Mouse (Mus musculus) embryonic facial prominence, embryonic 14.5 days (tissue): ENCODE results near the gene Ugt1a8. TPM values are rescaled to one million over a fixed set of nuclear protein-coding genes. Genes with fewer than 3 reads are reported as not detected.
"Not testable (repeated sequence)": the region's sequence is repeated elsewhere in the genome, so short reads cannot be mapped to it uniquely, and the experiment has no call there.

Experiments
- ATAC-seq: fragments of 200-750 bp; cut with Nextera tagmentation; 2 replicates; pipeline ENCODE4 v1.8.0; 2017; ENCODE audit warnings: low read depth, moderate number of reproducible peaks, moderate TSS enrichment
- DNase-seq: peaks from one replicate; pipeline ENCODE4 v3.0.0-alpha.2; 2015; ENCODE audit warnings: low spot score
- H3K27ac ChIP-seq: fragments of 300-500 bp; sonication (generic); replicated peaks from 2 replicates; pipeline ENCODE4 v1.5.1; 2014; ENCODE audit warnings: low read depth, mild to moderate bottlenecking, low read length, moderate library complexity
- H3K27me3 ChIP-seq: fragments of 300-500 bp; sonication (generic); replicated peaks from 2 replicates; pipeline ENCODE4 v1.6.1; 2014; ENCODE audit warnings: low read length; ENCODE audit not compliant: control insufficient read depth, insufficient read depth
- H3K36me3 ChIP-seq: fragments of 300-500 bp; sonication (generic); 2 replicates; pipeline ENCODE4 v1.6.1; 2014; ENCODE audit warnings: low read length, mixed read lengths; ENCODE audit not compliant: control insufficient read depth, insufficient read depth
- H3K4me1 ChIP-seq: fragments of 300-500 bp; sonication (generic); 2 replicates; pipeline ENCODE4 v1.6.1; 2014; ENCODE audit warnings: antibody characterized with exemption, low read length; ENCODE audit not compliant: control insufficient read depth, insufficient read depth
- H3K4me2 ChIP-seq: fragments of 300-500 bp; sonication (generic); 2 replicates; pipeline ENCODE4 v1.6.1; 2014; ENCODE audit warnings: low read depth, mild to moderate bottlenecking, low read length, moderate library complexity, mixed read lengths
- H3K4me3 ChIP-seq: fragments of 300-500 bp; sonication (generic); 2 replicates; pipeline ENCODE4 v1.5.1; 2014; ENCODE audit warnings: low read depth, mild to moderate bottlenecking, low read length
- H3K9ac ChIP-seq: fragments of 300-500 bp; sonication (generic); 2 replicates; pipeline ENCODE4 v1.6.1; 2014; ENCODE audit warnings: low read depth, mild to moderate bottlenecking, low read length, moderate library complexity, mixed read lengths
- H3K9me3 ChIP-seq: fragments of 300-500 bp; sonication (generic); 2 replicates; pipeline ENCODE4 v1.6.1; 2016; ENCODE audit warnings: low read length; ENCODE audit not compliant: control insufficient read depth
- WGBS: fragments of 180-500 bp; shearing (Covaris S2); extraction: QIAGEN DNeasy Blood & Tissue Kit; methylation state at CpG from one replicate; pipeline ENCODE4 v1.1.7; 2014; 5-methylcytosine and 5-hydroxymethylcytosine counted together
- polyA plus RNA-seq: library from polyadenylated mRNA; unstranded; fragments of >200 nt; fragmentation: Nextera tagmentation; extraction: Ambion mirVana; gene quantifications from 2 replicates; pipeline ENCODE4 v1.2.1, GENCODE M21; 2014

Ugt1a8 gene
- polyA plus RNA-seq = not detected in 2 replicates

- DNase-seq (no peak), ATAC-seq (no peak)
- Histone ChIP-seq H3K9ac (no peak within 1 kb of the TSS), H3K27me3 (no peaks in the 10 kb centered on the region), H3K4me3 (no peak within 1 kb of the TSS), H3K4me2 (no peak within 1 kb of the TSS), H3K36me3 (no peaks in the 10 kb centered on the region), H3K9me3 (no peaks in the 10 kb centered on the region), H3K4me1 (no peaks in the 10 kb centered on the region), H3K27ac (no peak within 1 kb of the TSS)
- 68% methylated on average over 3 of the region's 3 CpGs for WGBS
Measured at GRCm38 (mm10) chr1:88087513-88087912, at the start of gene Ugt1a8. Gene Ugt1a8, plus strand, starts transcription at chr1:88087813.

GRCm38 (mm10) chr1:88043044-88043443 is 44.6 kb upstream of the Ugt1a8 start:
- H3K27me3 ChIP-seq, ATAC-seq, DNase-seq, H3K36me3 ChIP-seq, H3K4me1 ChIP-seq, H3K4me2 ChIP-seq, H3K9ac ChIP-seq, H3K27ac ChIP-seq, H3K4me3 ChIP-seq, H3K9me3 ChIP-seq: not testable (repeated sequence)
- WGBS = 88% methylated on average over 1 of the region's 2 CpGs

GRCm38 (mm10) chr1:88044832-88045437 is 42.7 kb upstream of the Ugt1a8 start:
- not testable (repeated sequence) for H3K4me1 ChIP-seq, H3K36me3 ChIP-seq, H3K27ac ChIP-seq, H3K27me3 ChIP-seq, DNase-seq, ATAC-seq, H3K9me3 ChIP-seq, H3K4me3 ChIP-seq, H3K4me2 ChIP-seq, H3K9ac ChIP-seq
- WGBS = 71% methylated on average over 3 of the region's 5 CpGs

- H3K27me3 ChIP-seq, H3K4me2 ChIP-seq, DNase-seq, ATAC-seq, H3K4me1 ChIP-seq, H3K9ac ChIP-seq, H3K4me3 ChIP-seq, H3K27ac ChIP-seq, H3K9me3 ChIP-seq, H3K36me3 ChIP-seq: not testable (repeated sequence)
- 74% methylated on average over 2 of the region's 2 CpGs for WGBS
Measured at GRCm38 (mm10) chr1:88047408-88047807, 40.2 kb upstream of the Ugt1a8 start.

GRCm38 (mm10) chr1:88055088-88055487 is 32.5 kb upstream of the Ugt1a8 start, which contains the start of gene Ugt1a10:
Gene Ugt1a10, plus strand, starts transcription at chr1:88055388.
- no peak within 1 kb of the TSS for H3K4me2 ChIP-seq
- no peaks in the 10 kb centered on the region for H3K9me3 ChIP-seq
- WGBS = 84% methylated on average over 1 of the region's 1 CpGs
- DNase-seq = no peak
- no peak within 1 kb of the TSS for H3K27ac ChIP-seq
- H3K4me3 ChIP-seq = no peak within 1 kb of the TSS
- no peak for ATAC-seq
- H3K9ac ChIP-seq = no peak within 1 kb of the TSS
- H3K4me1 ChIP-seq = no peaks in the 10 kb centered on the region
- H3K27me3 ChIP-seq = no peaks in the 10 kb centered on the region
- H3K36me3 ChIP-seq = no peaks in the 10 kb centered on the region

GRCm38 (mm10) chr1:88066472-88067102 is 21.0 kb upstream of the Ugt1a8 start:
- not testable (repeated sequence) for H3K27ac ChIP-seq, H3K36me3 ChIP-seq, H3K4me3 ChIP-seq, DNase-seq, H3K9ac ChIP-seq, H3K4me1 ChIP-seq, H3K9me3 ChIP-seq, H3K4me2 ChIP-seq, H3K27me3 ChIP-seq, ATAC-seq
- 69% methylated on average over 1 of the region's 2 CpGs for WGBS

GRCm38 (mm10) chr1:88070495-88070894 is 17.1 kb upstream of the Ugt1a8 start, which contains the start of gene Ugt1a9:
Gene Ugt1a9, plus strand, starts transcription at chr1:88070800.
- Histone ChIP-seq H3K4me1 (no peaks in the 10 kb centered on the region), H3K9me3 (no peaks in the 10 kb centered on the region), H3K27me3 (no peaks in the 10 kb centered on the region), H3K27ac (no peak within 1 kb of the TSS), H3K9ac (no peak within 1 kb of the TSS), H3K4me3 (no peak within 1 kb of the TSS), H3K4me2 (no peak within 1 kb of the TSS), H3K36me3 (no peaks in the 10 kb centered on the region)
- WGBS = 73% methylated on average over 2 of the region's 2 CpGs
- ATAC-seq = no peak
- DNase-seq = no peak

GRCm38 (mm10) chr1:88070902-88071301 is 16.7 kb upstream of the Ugt1a8 start:
- no peaks in the 10 kb centered on the region for H3K27me3 ChIP-seq
- H3K9ac ChIP-seq = no peak overlapping the region
- H3K36me3 ChIP-seq = no peaks in the 10 kb centered on the region
- H3K4me2 ChIP-seq = no peak overlapping the region
- WGBS = 81% methylated on average over 4 of the region's 4 CpGs
- H3K9me3 ChIP-seq = no peaks in the 10 kb centered on the region
- no peak for DNase-seq
- no peak overlapping the region for H3K27ac ChIP-seq
- ATAC-seq = no peak
- H3K4me3 ChIP-seq = no peak overlapping the region
- H3K4me1 ChIP-seq = no peaks in the 10 kb centered on the region

- no peaks in the 10 kb centered on the region for H3K9me3 ChIP-seq
- H3K4me1 ChIP-seq = no peaks in the 10 kb centered on the region
- ATAC-seq (no peak), DNase-seq (no peak)
- H3K4me3 ChIP-seq = no peak overlapping the region
- no peaks in the 10 kb centered on the region for H3K36me3 ChIP-seq
- no peak overlapping the region for H3K9ac ChIP-seq
- 82% methylated on average over 2 of the region's 2 CpGs for WGBS
- H3K27ac ChIP-seq = no peak overlapping the region
- H3K27me3 ChIP-seq = no peaks in the 10 kb centered on the region
- H3K4me2 ChIP-seq = no peak overlapping the region
Measured at GRCm38 (mm10) chr1:88074471-88074870, 13.1 kb upstream of the Ugt1a8 start.
